Mouse (Mus musculus): ENCODE measurements at regions not wholly inside any gene's neighbourhood (a gene's known extent, or its start where the extent isn't known, plus 50 kb on each side); places are given as distances from the start of the nearest gene placed in this dataset.

DNA sequence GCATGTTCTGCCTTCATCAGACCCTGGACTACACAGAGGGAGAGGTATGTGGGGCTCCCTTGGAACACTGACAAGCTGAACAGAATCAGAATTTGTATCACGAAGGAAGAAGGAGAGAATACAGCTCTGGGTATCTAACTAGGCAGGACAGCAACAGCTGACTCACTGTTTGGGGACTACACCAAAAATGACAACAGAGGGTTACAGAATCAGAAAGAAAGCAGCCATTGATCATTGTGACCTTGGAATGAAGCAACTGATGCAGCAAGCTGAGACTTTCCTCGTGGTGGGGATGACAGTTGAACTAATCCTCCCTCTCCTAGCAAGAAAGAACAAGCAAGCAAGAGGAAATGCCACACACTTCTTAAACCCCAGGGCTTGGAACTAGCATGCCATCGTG lies 135.0 kb upstream of the Gnao1 start:
- TF ChIP-seq CTCF (conservative IDR thresholded peaks at IDR 0.05; ENCODE audit: low read length) (no peak), NANOG (IDR thresholded peaks at IDR 0.05; ENCODE audit: borderline replicate concordance, low read length) (no peak)

Data from E14TG2a.4 (cell line).